Mouse (Mus musculus): ENCODE data around the gene Mpi.

Mpi gene

DNA sequence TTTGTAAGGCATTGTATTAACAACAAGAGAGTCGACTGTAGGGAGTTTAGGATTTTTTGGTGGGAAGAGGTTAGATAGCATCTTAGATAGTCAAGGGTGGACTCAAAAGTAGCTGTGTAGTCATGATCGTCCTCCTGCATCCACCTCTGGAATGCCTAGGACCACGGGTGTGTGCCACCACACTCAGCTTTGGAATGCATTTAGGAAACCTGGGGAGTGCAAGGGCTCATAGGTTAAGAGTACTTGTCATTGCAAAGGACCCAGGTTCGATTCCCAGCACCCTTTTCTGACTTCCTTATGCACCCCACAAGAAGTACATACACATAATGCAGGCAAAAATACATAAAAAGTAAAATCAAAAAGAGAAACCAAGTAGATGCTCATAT lies 29.7 kb downstream of the Mpi start:
- DNase-seq (ENCODE audit: low spot score) = no peak

DNA sequence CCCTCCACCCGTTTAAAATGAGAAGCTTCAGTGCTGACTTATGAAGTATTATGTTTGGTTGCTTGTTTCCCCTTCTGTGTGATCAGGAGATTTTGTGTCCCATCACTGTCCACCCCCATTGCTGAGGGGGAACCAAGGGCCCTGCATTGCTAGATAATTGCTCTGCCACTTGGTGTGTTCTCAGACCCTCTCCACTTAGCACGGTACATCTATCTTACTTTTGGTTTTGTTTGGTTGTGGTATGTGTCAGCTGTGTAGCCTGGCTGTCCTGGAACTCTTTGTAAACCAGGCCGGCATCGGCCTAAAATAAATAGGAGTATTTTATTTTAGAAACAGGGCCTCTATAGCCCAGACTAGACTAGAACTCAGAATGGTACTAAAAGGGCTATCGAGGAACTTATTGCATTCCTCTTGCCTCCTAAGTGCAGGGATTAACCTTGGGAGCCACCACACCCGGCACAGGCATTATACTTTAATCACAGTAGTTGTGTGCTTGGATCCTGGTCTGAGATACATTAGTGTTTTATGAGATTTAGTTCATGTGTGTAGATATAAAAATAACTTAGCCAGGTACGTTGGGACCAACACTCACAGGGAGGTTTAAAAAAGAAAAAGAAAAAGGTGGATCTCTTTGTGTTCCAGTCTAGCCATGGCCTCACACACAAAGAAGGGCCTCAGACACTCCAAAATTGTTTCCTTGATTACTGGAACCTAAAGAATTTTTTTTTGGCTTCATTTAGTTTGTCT lies 30.3 kb downstream of the Mpi start:
- DNase-seq (ENCODE audit: low spot score) = no peak

DNA sequence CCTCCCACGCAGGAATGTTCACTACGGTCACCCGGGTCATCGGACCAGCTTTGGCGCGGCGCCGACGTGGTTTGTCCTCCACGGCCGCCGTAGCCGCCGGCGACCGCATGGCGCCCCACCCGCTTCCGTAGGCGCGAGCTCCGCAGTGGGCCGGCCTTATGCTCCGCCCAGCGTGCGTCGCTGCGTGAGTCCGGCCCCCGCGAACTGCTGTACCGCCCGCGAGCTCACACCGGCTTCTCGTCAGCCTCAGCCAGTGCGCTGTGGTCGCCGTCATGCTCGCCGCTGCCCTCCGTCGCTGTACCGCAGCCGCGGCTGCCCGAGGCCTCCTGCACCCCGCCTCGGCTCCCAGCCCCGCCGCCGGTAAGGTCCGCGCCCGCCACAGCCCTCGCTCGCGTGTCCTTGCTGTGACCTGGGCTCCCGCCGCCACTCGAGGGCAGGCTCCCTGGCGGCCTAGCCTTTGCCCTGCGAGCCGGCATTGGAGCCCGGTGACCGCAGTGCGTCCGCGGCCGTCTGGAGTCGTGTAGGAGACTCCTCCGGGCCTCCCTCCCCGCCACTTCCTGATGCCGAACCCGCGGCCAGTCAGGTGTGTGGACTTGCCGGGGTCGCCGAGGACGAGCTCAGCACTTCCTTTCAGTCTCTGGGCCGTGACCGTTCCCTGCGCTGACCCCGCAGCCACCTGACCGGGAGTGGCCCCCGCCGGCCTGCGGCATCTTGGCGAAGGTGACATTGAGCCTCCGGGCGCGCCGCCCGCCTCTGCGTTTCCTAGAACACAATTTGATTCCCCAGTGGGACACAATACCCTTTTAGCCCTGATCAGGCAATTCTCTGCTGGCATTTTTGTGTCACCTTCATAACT lies 31.3 kb downstream of the Mpi start, which contains the start of gene Cox5a:
TSS of gene Cox5a (plus strand) at position 219 of the 856 bp plus-strand sequence.
- peak; percentile 83 for DNase-seq (ENCODE audit: low spot score)

DNA sequence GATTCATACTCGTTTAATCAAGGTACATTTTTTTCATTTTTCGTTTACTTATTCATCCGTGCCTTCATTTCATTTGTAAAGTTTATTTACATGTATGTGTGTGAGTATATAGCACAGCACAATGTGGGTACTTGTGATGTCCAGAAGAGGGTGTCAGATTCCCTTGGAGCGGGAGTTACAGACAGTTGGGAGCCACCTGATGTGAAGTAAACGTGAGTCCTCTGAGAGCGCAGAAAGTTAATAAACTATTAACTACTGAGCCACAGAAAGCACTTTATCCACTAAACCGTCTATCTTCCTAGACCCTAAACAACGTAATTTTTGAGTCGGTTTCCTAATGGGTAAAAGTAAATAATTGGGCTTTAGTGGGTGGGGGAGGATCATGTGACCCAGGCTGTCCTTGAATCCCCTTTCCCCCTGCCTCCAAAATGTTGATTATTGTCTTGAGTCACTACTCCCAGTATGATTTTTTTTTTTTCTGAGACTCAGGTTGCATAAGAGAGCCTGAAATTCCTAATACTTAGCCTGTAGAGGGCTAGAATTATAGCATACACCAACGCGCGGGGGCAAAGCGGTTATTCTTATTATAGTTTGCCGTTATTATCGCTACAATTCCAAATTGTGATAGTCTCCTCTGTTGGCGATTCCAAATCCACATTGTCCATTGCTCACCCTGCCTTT lies 32.0 kb downstream of the Mpi start:
- DNase-seq (ENCODE audit: low spot score) = no peak

DNA sequence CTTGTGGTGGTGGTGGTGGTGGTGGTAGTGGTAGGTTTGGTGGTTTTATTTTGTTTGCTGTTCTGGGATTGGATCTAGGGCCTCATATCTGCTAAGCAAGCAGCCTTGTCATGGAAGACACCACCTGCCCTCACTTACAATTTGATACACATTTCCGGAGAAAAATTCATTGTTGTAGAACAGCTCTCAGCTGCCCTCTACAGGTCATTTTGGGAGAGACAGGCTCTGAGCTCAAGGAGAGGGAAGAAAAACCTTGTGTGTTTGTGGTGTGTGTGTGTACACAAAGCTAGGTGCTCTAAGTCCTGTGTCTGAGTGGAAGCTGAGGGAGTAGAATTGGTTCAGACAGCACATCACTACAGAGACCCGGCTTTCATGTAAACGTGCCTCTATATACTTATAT lies 35.5 kb downstream of the Mpi start:
- no peak for DNase-seq (ENCODE audit: low spot score)

DNA sequence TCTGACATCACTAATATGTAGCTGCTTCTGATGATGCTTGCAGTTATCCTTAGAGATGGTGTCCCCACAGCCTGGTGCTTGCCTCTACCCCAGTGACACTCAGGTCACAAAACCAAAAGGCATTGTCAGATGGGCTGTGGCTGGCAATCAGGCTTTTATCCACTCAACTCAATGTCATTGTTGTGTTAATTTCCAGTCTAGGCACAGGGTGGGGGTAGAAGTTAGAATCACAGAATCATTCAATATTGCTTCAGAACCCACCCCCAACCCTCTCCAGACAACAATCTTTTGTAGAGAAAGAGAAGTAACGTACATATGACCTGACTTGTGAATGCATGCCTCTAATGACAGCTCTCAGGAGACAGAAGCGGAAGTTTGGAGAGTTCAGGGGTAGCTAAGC lies 42.0 kb downstream of the Mpi start:
- no peak for DNase-seq (ENCODE audit: low spot score)

DNA sequence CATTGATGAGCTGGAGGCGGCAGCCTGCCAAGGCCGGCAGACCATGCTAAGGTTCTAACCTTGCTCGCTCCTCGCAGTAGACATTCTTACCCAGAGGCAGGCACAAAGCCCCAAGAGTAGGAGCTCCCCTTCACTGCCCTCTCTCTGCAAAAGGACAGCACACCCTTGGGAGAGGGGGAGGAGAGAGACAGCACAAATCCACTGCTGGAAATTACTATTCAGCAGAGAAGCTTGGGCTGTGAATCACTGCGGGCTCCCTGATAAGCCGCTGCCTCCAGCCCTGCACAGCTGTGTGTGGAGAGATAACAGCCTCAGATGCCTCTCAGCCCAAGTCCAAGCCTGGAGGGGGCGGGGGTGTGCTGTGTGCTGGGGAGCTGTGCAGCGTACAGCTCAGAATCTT lies 46.9 kb downstream of the Mpi start:
- DNase-seq (ENCODE audit: low spot score) = no peak

DNA sequence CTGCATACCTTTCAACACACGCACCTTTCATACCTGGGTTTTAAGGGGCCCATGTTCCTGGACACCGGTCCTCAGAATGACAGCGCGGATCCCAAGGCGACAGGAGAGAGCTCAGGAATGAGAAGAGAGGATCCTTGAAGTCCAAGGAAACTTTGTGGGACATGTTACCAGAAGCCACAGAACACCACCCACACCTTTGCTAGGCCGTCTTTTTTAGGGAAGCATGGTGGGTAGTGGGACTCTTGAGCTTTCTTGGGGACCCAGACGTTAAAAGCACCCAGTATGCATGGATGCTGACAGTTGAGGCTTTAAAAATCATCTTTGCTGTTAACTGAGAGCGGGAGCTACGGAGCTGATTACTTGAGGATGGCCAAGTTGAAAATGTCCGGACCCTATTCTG lies 47.7 kb downstream of the Mpi start:
- no peak for DNase-seq (ENCODE audit: low spot score)

DNA sequence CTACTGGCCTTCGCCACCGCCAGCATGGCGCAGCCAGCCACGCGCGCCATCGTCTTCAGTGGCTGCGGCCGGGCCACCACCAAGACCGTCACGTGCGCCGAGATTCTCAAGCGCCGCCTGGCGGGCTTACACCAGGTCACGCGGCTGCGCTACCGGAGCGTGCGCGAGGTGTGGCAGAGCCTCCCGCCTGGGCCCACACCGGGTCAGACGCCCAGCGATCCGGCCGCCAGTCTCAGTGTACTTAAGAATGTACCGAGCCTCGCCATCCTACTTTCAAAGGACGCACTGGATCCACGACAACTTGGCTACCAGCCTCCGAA lies 48.2 kb downstream of the Mpi start:
- peak; percentile 33 for DNase-seq (ENCODE audit: low spot score)

DNA sequence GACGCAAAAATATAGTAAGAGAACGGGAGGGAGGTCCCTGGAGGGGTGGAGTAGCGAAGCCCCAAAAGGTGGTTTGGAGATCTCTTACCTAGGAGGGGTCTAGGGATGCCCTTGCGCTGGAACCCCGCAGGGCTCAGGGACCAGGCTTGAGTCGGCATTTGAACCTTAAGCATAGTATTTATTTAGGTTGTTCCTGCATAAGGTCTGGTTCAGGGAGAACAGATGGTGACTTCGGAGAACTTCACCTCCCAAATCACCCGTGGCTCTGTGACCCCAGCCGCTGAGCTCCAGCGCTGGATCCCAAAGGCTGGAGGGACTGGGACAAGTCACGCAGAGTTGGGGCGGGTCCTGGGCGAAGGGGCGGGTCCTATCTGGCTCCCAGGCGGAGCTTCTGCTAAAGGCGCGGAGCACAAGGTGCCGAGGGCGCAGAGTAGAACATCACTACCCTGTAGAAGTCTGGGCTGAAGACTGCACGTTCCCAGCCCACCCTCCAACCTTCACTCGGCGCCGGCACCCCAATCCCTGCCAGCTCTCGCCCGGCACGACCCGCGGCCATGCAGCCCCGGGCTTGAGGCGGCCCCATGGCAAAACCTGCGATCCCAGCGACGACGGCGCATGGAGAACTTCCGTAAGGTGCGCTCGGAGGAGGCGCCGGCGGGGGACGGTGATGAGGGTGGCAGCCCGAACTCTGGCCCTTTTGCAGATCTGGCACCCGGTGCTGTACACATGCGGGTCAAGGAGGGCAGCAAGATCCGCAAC lies 48.8 kb downstream of the Mpi start, which contains the start of gene Rpp25:
TSS of gene Rpp25 (plus strand) at position 405 of the 759 bp plus-strand sequence.
- DNase-seq (ENCODE audit: low spot score) = no peak

DNA sequence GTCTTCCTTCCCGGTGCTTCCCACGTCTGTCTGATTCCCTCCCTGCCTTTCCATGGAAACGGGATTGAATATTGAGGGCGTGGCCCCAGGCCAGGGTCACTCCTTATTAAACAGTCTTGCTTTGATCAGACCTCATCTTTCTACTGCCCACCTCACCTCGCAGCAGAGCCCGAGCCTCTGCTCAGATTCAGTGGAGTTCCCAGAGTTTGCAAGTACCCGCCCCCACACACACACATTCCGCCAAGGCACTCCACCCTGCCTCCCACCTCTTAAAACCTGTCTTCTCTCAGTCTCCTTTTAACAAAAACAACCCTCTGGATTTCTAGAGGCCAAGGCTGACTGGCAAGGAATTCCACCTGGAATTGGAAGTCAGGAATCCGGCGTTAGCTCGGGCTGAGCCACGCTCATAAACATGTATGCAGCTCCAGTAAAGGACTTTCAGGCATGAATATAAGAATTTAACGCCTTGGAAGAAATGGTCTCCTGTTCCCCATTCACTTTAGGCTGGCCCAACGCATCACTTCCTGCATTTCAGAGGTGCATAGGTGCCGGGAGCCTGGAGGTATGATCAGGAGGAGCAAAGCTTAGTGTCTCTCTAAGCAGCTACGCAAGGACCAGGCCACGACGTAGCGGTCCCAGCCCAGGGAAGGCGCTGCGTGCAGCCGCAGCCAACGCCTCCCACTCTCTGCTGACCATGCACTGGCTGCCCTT lies 49.5 kb downstream of the Mpi start:
- no peak for DNase-seq (ENCODE audit: low spot score)

DNA sequence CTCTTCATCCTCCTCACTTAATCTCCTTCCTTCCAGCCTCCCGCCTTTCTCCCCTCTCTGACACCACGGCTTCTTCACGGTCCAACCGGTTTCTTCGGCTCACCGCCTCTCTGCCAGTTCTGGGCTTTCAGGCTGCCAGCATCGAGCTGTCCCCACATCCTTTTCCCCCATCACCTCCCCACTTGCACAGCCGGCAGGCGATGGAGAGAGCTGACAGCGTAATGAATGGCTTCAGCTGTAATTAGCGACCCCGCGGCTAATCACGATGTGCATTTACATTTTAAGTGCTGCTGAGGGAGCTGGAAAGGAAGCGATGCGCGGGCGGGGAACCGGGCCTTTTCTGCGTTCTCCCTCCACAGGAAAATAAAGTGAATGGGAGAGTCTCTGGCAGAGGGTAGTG lies 50.7 kb downstream of the Mpi start:
- no peak for DNase-seq (ENCODE audit: low spot score)

DNA sequence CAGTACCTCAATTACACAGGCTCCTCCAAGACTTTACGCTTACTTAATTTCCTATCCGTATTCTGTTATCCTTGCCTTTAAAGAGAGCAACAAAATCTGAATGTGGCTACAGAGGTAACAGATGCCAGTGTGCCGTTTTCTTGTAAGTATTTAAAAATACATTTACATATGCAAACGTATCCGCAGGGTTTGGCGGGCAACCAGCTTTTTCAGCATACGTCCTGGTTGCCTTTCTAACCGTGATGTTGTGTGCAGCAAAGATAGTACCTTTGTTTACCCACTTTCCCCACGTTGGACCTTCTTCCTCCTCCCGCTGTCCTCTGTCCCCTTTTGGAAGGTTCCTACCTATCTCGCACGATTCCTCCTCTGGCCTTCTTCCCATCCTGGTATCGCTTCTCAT lies 51.1 kb downstream of the Mpi start:
- DNase-seq (ENCODE audit: low spot score) = no peak

DNA sequence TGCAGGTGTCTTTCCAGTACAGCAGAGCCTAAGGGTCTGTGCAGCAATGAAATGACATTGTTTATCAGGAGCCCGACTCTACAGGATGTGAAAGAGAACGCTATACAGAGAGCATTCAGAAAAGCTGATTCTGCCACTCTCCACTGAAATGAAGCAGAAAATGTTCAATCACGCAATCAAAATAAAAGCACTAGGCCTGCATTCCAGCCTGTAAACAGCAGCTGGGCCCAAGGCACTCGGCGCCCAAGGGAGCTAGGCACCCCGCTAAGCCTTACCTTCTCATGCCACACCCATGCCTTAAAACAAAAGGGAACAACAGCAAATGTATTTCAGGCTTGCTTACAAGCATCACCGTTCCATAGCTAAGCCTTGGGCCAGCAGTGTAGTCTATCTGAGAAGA lies 54.0 kb downstream of the Mpi start:
- DNase-seq (ENCODE audit: low spot score) = no peak

DNA sequence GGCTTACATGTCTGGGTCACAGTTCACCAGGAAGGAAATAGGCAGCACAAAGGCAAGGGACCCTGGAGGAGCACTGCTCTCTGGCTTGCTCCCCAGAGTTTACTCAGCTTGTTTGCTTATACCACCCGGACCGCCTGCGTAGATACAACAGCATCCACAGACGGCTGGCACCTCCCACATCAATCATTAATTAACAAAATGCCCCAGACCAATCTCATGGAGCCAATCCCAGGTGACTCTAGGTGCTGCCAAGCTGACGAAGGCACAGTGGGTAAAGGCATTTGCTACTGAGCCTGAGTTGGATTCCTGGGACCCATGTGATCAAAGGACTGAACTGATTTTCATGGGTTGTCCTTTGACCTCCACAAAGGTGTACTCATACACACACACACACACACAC lies 55.3 kb downstream of the Mpi start:
- DNase-seq (ENCODE audit: low spot score) = no peak

DNA sequence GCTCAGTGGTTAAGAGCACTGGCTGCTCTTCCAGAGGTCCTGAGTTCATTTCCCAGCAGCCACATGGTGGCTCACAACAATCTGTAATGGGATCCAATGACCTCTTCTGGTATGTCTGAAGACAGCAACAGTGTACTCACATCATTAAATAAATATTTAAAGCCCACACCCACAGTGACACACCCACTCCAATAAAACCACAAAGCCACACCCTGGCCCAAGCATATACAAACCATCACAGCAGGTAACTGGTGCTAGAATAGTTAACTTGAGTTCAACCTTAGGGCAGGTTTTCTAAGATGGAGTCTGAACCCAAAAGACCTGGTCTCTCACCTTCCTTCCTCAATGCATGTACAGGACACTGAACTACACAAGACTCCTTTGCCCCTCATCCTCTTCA lies 57.6 kb downstream of the Mpi start:
- no peak for DNase-seq (ENCODE audit: low spot score)

All from ovary, postnatal 10 days (tissue).